Mouse (Mus musculus): Measurements from ENCODE around the gene Msi2. TPM values are rescaled to one million over a fixed set of nuclear protein-coding genes. Genes with fewer than 3 reads are reported as not detected.

The Msi2 gene
- polyA plus RNA-seq, 1 experiment from 2014 or later: 10.0 TPM

DNA sequence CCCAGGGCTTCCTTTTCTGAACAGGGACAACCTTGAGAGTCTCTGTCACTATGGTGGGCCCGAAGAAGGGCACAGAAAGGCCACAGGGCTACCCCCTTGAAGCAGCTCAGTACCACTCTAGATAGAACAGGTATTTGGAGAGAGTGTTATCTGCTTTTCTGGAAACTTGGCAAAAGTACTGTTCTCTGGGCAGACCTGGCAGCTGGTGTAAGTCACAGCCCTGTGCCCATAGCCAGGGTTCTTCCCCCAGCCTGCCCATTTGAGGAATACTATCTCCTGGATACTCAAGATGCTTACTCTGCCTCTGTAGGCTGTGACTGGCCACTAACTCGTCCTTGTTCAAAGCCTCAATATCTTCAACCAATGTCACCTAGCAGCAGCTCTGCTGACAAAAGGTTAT is 338.7 kb downstream of the Msi2 start:
- Histone ChIP-seq H3K36me3 (ENCODE audit: control insufficient read depth, insufficient read depth, low read length) (no peaks in the 10 kb centered on the region), H3K4me1 (ENCODE audit: control insufficient read depth, insufficient read depth, low read length) (peaks cover 16% of the 10 kb centered on the region), H3K27ac (ENCODE audit: low read length) (no peak overlapping the region), H3K4me2 (ENCODE audit: low read depth, low read length) (no peak overlapping the region), H3K9ac (ENCODE audit: low read depth, low read length) (no peak overlapping the region), H3K4me3 (ENCODE audit: low read length) (no peak overlapping the region), H3K9me3 (ENCODE audit: control insufficient read depth, low read length) (no peaks in the 10 kb centered on the region), H3K27me3 (replicated peaks; ENCODE audit: control insufficient read depth, insufficient read depth, low read length) (no peaks in the 10 kb centered on the region)
- 78% methylated on average over 2 of the region's 2 CpGs for WGBS
- no peak for ATAC-seq

DNA sequence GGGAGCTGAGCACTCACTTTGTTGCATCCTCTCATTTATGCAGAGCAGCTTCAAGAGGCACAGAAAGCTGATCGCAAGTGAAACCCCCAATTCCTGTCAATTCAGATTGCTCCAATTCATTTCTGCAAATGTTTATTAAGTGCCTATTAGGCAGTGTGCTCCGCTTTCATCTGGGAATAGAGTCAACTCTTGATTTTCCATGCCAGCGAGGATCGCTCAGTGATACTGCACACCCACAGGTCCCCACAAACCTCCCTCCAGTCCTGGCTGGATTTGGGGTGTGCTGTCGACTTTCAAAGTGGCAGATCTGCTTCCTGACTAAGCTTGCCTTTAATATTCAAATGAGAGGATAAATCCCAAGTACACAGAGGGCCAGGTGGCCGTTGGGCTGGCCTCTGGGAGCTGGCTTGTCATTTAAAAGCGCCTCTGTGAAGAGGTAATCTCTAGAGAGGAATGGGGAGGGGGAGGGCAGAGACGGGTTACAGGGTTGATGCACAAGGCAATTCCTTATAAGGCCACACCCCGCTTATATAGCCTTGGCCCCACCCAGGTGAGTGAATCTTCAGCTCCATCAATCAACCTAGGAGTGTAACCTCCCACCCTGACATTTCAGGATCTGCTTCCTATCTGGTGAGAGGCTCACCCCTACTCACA is 339.5 kb downstream of the Msi2 start:
- Histone ChIP-seq H3K27ac (ENCODE audit: low read length) (no peak overlapping the region), H3K9ac (ENCODE audit: low read depth, low read length) (no peak overlapping the region), H3K36me3 (ENCODE audit: control insufficient read depth, insufficient read depth, low read length) (no peaks in the 10 kb centered on the region), H3K4me2 (ENCODE audit: low read depth, low read length) (no peak overlapping the region), H3K9me3 (ENCODE audit: control insufficient read depth, low read length) (no peaks in the 10 kb centered on the region), H3K4me1 (ENCODE audit: control insufficient read depth, insufficient read depth, low read length) (peaks cover 16% of the 10 kb centered on the region), H3K27me3 (replicated peaks; ENCODE audit: control insufficient read depth, insufficient read depth, low read length) (no peaks in the 10 kb centered on the region), H3K4me3 (ENCODE audit: low read length) (no peak overlapping the region)
- ATAC-seq: 0 out of 2 replicates have a peak, but pooled peaks have one; percentile 46
- 48% methylated on average over 9 of the region's 9 CpGs for WGBS

DNA sequence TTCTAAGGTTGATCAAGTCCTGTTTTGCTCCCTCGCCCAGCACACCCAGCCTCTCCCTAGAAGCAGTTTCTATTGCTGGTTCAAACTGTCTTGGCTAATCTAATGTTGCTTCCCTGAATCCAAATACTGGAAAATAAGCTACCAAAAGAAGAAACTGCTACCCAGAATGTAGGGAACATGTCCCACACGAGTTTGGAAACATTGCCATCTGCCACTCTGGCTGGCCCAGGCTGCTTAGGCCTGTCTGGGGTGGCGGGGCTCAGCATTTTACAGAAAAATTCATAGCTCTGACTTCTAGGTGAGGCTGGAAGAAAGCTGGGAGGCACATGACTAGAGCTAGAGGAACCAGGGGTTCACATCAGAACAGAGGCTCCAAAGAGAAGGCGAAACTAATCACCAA is 345.7 kb downstream of the Msi2 start:
- Histone ChIP-seq H3K36me3 (ENCODE audit: control insufficient read depth, insufficient read depth, low read length) (no peaks in the 10 kb centered on the region), H3K4me1 (ENCODE audit: control insufficient read depth, insufficient read depth, low read length) (peaks cover under 1% of the 10 kb centered on the region; the same call in 1 of the 2 replicates), H3K9me3 (ENCODE audit: control insufficient read depth, low read length) (no peaks in the 10 kb centered on the region), H3K4me2 (ENCODE audit: low read depth, low read length) (no peak overlapping the region), H3K27me3 (replicated peaks; ENCODE audit: control insufficient read depth, insufficient read depth, low read length) (no peaks in the 10 kb centered on the region), H3K4me3 (ENCODE audit: low read length) (no peak overlapping the region), H3K27ac (ENCODE audit: low read length) (no peak overlapping the region), H3K9ac (ENCODE audit: low read depth, low read length) (no peak overlapping the region)
- WGBS: 81% methylated on average over 4 of the region's 4 CpGs
- ATAC-seq: no peak

DNA sequence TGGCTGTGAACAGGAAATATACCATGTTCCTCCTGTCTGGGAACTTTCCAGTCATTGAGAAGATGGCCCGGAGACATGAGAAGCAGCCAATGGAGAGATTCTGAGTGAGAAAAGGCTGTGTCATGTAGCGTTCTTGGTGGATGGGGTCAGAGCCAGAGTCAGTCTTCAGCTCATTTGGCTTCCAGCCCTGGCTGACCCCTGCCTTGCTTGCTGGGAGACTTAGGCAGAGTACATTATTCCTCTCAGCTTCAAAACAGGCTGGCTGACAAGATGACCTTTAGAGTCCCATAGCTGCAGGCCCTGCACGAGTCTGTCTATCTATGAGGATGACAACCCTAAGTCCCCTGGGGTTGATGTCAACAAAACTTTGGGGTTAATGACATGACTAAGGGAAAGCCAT is 348.4 kb downstream of the Msi2 start:
- no peak overlapping the region for H3K4me3 ChIP-seq (ENCODE audit: low read length)
- H3K9ac ChIP-seq (ENCODE audit: low read depth, low read length): no peak overlapping the region
- ATAC-seq: no peak
- H3K4me2 ChIP-seq (ENCODE audit: low read depth, low read length): no peak overlapping the region
- H3K9me3 ChIP-seq (ENCODE audit: control insufficient read depth, low read length): no peaks in the 10 kb centered on the region
- WGBS: 71% methylated on average over 3 of the region's 3 CpGs
- no peak overlapping the region for H3K27ac ChIP-seq (ENCODE audit: low read length)
- H3K27me3 ChIP-seq (replicated peaks; ENCODE audit: control insufficient read depth, insufficient read depth, low read length): no peaks in the 10 kb centered on the region
- no peaks in the 10 kb centered on the region for H3K4me1 ChIP-seq (ENCODE audit: control insufficient read depth, insufficient read depth, low read length)
- no peaks in the 10 kb centered on the region for H3K36me3 ChIP-seq (ENCODE audit: control insufficient read depth, insufficient read depth, low read length)

DNA sequence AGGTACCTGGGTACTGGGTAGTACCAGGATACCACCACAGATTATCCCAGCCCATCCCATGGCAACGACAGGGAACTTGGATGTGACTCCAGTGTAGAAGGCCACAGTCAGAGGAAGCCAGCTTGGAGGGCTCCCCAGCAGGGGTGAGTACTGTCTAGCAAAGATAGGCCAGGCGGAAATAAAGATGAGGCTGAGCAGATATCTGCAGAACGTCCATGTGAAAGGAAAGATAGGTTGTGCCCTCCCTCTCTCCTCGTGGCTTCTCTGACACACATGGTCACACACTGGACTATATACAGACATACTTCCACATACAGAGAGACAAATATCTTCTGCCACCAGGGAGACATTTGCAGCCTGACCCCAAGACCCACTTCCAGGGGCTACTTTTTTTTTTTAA is 350.8 kb downstream of the Msi2 start:
- no peak for ATAC-seq
- no peaks in the 10 kb centered on the region for H3K9me3 ChIP-seq (ENCODE audit: control insufficient read depth, low read length)
- WGBS: 74% methylated on average over 4 of the region's 4 CpGs
- H3K9ac ChIP-seq (ENCODE audit: low read depth, low read length): no peak overlapping the region
- H3K4me1 ChIP-seq (ENCODE audit: control insufficient read depth, insufficient read depth, low read length): no peaks in the 10 kb centered on the region
- no peaks in the 10 kb centered on the region for H3K27me3 ChIP-seq (replicated peaks; ENCODE audit: control insufficient read depth, insufficient read depth, low read length)
- H3K4me2 ChIP-seq (ENCODE audit: low read depth, low read length): no peak overlapping the region
- H3K36me3 ChIP-seq (ENCODE audit: control insufficient read depth, insufficient read depth, low read length): no peaks in the 10 kb centered on the region
- no peak overlapping the region for H3K27ac ChIP-seq (ENCODE audit: low read length)
- no peak overlapping the region for H3K4me3 ChIP-seq (ENCODE audit: low read length)

- WGBS: 92% methylated on average over 2 of the region's 2 CpGs
- no peak overlapping the region for H3K4me2 ChIP-seq (ENCODE audit: low read depth, low read length)
- H3K4me3 ChIP-seq (ENCODE audit: low read length): no peak overlapping the region
- no peak overlapping the region for H3K9ac ChIP-seq (ENCODE audit: low read depth, low read length)
- no peaks in the 10 kb centered on the region for H3K36me3 ChIP-seq (ENCODE audit: control insufficient read depth, insufficient read depth, low read length)
- no peaks in the 10 kb centered on the region for H3K9me3 ChIP-seq (ENCODE audit: control insufficient read depth, low read length)
- no peak overlapping the region for H3K27ac ChIP-seq (ENCODE audit: low read length)
- 0 out of 2 replicates have a peak, but pooled peaks have one; percentile 26 for ATAC-seq
- H3K4me1 ChIP-seq (ENCODE audit: control insufficient read depth, insufficient read depth, low read length): no peaks in the 10 kb centered on the region
- H3K27me3 ChIP-seq (replicated peaks; ENCODE audit: control insufficient read depth, insufficient read depth, low read length): no peaks in the 10 kb centered on the region
Measured at GRCm38 (mm10) chr11:88365914-88366540, 352.3 kb downstream of the Msi2 start.

DNA sequence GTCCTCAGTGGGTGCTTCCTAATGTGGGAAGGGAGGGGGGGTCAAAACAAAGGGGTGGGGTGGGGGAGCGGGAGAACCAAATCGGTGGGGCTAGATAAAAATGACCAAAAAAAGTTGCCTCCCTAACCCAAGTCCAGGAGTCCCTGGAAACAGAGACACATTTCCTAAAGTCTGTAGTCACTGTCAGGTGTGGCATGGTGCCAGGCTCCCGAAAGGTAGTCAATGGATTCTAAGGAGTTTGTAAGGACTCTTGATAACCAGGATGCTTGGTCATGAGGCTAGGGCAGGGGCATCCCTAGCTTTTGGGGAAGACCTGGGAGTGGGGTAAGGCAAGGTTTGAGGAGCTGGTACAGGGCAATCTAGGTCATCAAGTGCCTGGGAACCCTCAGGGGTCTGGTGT is 354.1 kb downstream of the Msi2 start:
- no peak for ATAC-seq
- Histone ChIP-seq H3K4me1 (ENCODE audit: control insufficient read depth, insufficient read depth, low read length) (no peaks in the 10 kb centered on the region), H3K9ac (ENCODE audit: low read depth, low read length) (no peak overlapping the region), H3K4me3 (ENCODE audit: low read length) (no peak overlapping the region), H3K27me3 (replicated peaks; ENCODE audit: control insufficient read depth, insufficient read depth, low read length) (no peaks in the 10 kb centered on the region), H3K9me3 (ENCODE audit: control insufficient read depth, low read length) (no peaks in the 10 kb centered on the region), H3K36me3 (ENCODE audit: control insufficient read depth, insufficient read depth, low read length) (no peaks in the 10 kb centered on the region), H3K4me2 (ENCODE audit: low read depth, low read length) (no peak overlapping the region), H3K27ac (ENCODE audit: low read length) (no peak overlapping the region)
- WGBS: 96% methylated on average over 3 of the region's 3 CpGs

- Histone ChIP-seq H3K4me3 (ENCODE audit: low read length) (no peak overlapping the region), H3K27ac (ENCODE audit: low read length) (no peak overlapping the region), H3K27me3 (replicated peaks; ENCODE audit: control insufficient read depth, insufficient read depth, low read length) (no peaks in the 10 kb centered on the region), H3K36me3 (ENCODE audit: control insufficient read depth, insufficient read depth, low read length) (no peaks in the 10 kb centered on the region), H3K9me3 (ENCODE audit: control insufficient read depth, low read length) (no peaks in the 10 kb centered on the region), H3K4me2 (ENCODE audit: low read depth, low read length) (no peak overlapping the region), H3K4me1 (ENCODE audit: control insufficient read depth, insufficient read depth, low read length) (no peaks in the 10 kb centered on the region), H3K9ac (ENCODE audit: low read depth, low read length) (no peak overlapping the region)
- 77% methylated on average over 14 of the region's 14 CpGs for WGBS
- ATAC-seq: no peak
Measured at GRCm38 (mm10) chr11:88363481-88363880, 354.8 kb downstream of the Msi2 start.

DNA sequence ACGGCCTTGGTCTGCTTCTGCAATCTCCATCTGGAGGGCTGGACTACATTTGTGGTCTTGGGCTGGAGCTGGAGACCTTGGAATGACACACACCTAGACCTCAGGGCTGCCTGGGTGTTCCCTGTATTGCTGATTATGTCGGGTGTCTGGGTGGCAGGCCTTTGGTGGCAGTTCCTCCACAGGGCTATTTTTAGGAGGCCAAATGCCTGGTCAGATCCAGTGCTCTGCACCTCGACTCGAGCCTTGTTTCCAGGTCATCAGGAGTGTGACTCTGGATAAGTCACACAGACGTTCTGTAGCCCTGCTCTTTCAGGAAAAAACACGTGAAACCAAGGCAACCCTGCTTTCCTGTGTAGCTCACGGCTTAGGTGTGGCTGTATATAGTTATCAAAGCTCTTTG is 358.6 kb downstream of the Msi2 start:
- H3K27ac ChIP-seq (ENCODE audit: low read length): no peak overlapping the region
- ATAC-seq: no peak
- no peak overlapping the region for H3K4me2 ChIP-seq (ENCODE audit: low read depth, low read length)
- H3K4me1 ChIP-seq (ENCODE audit: control insufficient read depth, insufficient read depth, low read length): 0 out of 2 replicates have a peak, but pooled peaks cover 2% of the 10 kb centered on the region
- no peaks in the 10 kb centered on the region for H3K36me3 ChIP-seq (ENCODE audit: control insufficient read depth, insufficient read depth, low read length)
- WGBS: 73% methylated on average over 7 of the region's 7 CpGs
- no peaks in the 10 kb centered on the region for H3K9me3 ChIP-seq (ENCODE audit: control insufficient read depth, low read length)
- H3K27me3 ChIP-seq (replicated peaks; ENCODE audit: control insufficient read depth, insufficient read depth, low read length): no peaks in the 10 kb centered on the region
- H3K9ac ChIP-seq (ENCODE audit: low read depth, low read length): no peak overlapping the region
- H3K4me3 ChIP-seq (ENCODE audit: low read length): no peak overlapping the region
